In the genomic region with DNA sequence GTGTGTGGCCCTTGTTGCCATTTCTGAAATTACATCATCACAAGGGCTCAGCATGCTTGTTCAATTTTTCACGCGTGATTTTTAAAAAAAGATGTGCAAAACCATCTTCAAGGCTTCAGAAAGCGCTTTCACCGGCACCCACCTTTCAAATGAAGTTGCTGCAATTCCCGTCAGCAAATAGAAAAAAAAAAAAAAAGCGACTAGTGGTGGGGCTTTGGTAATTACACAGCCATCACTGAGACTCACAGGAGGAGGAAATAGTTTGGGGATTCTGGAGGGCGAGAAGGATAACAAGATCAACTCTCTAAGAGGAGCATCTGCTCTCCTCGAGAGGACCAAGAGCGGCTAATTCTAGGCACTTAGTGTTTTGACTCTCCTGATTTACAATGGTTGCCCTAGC, we compare ENCODE assay signal across 8 mouse cellular contexts.
DNase-seq lines count a peak whose midpoint lies in the region; ATAC-seq and TF ChIP-seq lines count a peak whose summit lies in the region.
"Had no signal": no experiment of that assay in that cellular context is flagged by ENCODE, and none has a peak within 500 bp of the region (broad histone marks: within the 10 kb centered on the region; RNA-seq: fewer than 3 reads in every experiment).

No protein-coding gene starts in this region.

- WGBS in neural tube, embryonic 11.5 days = 2% methylated on average over 9 of the region's 9 CpGs
- WGBS in forebrain, embryonic 13.5 days = 1% methylated on average over 9 of the region's 9 CpGs
- WGBS in liver, embryonic 14.5 days (ENCODE audit: insufficient replicate concordance) = 4% methylated on average over 9 of the region's 9 CpGs

- no peak overlapping the region for H3K4me3 ChIP-seq in neural tube, embryonic 11.5 days (ENCODE audit: low read depth, low read length)
- H3K4me3 ChIP-seq in forebrain, embryonic 13.5 days = peak overlapping the region; percentile 22
- no peak overlapping the region for H3K4me3 ChIP-seq in liver, embryonic 14.5 days (ENCODE audit: insufficient read depth in 1 of 2, low read depth in 2 of 2, low read length in 2 of 2)

- H3K27me3 ChIP-seq in neural tube, embryonic 11.5 days (ENCODE audit: control insufficient read depth, insufficient read depth, low read length) = 0 out of 2 replicates have a peak, but pooled peaks cover 5% of the 10 kb centered on the region
- no peaks in the 10 kb centered on the region for H3K27me3 ChIP-seq in forebrain, embryonic 13.5 days
- H3K27me3 ChIP-seq in liver, embryonic 14.5 days (ENCODE audit: control insufficient read depth, insufficient read depth, low read length) = peaks cover 4% of the 10 kb centered on the region

- peaks cover 25% of the 10 kb centered on the region for H3K4me1 ChIP-seq in neural tube, embryonic 11.5 days (ENCODE audit: control insufficient read depth, insufficient read depth, low read length)
- H3K4me1 ChIP-seq in forebrain, embryonic 13.5 days = peaks cover 55% of the 10 kb centered on the region
- H3K4me1 ChIP-seq in liver, embryonic 14.5 days (replicated peaks; ENCODE audit: control insufficient read depth in 2 of 2, insufficient read depth in 2 of 2, low read length in 1 of 2) = no peaks in the 10 kb centered on the region

- H3K36me3 ChIP-seq in neural tube, embryonic 11.5 days (ENCODE audit: control insufficient read depth, insufficient read depth, low read length) = no peaks in the 10 kb centered on the region
- H3K36me3 ChIP-seq in forebrain, embryonic 13.5 days (ENCODE audit: poor library complexity, severe bottlenecking) = no peaks in the 10 kb centered on the region
- no peaks in the 10 kb centered on the region for H3K36me3 ChIP-seq in liver, embryonic 14.5 days (replicated peaks; ENCODE audit: control insufficient read depth, insufficient read depth, low read depth)

- no peak for ATAC-seq in neural tube, embryonic 11.5 days (ENCODE audit: insufficient read depth, low FRiP score, low TSS enrichment)
- ATAC-seq in forebrain, embryonic 13.5 days = no peak
- no peak for ATAC-seq in liver, embryonic 14.5 days (ENCODE audit: insufficient read depth)
- no peak for ATAC-seq in megakaryocyte progenitor cell, adult 5-6 weeks (replicated peaks; ENCODE audit: poor library complexity)
- no peak for ATAC-seq in erythroid progenitor cell, adult 5-6 weeks (replicated peaks; ENCODE audit: low FRiP score, poor library complexity, severe bottlenecking)

- no peak for TF ChIP-seq EP300 in liver, embryonic 14.5 days (IDR thresholded peaks at IDR 0.05; ENCODE audit: low read depth)

- no peak for DNase-seq in neural tube, embryonic 11.5 days (ENCODE audit: low spot score)
- DNase-seq in neural tube, embryonic 10.5 days (ENCODE audit: extremely low spot score, low spot score) = no peak
- DNase-seq in liver, embryonic 14.5 days (ENCODE audit: low read depth in 3 of 3, low spot score in 3 of 3) = no peak
- no peak for DNase-seq in adrenal gland, postnatal 25 days
- DNase-seq: layer of hippocampus, adult 9-11 months had no signal

- H3K9ac ChIP-seq in neural tube, embryonic 11.5 days (ENCODE audit: low read length) = no peak overlapping the region
- H3K9ac ChIP-seq in forebrain, embryonic 13.5 days = peak overlapping the region; percentile 14; the same call in 1 of the 2 replicates
- no peak overlapping the region for H3K9ac ChIP-seq in liver, embryonic 14.5 days (replicated peaks)

- H3K27ac ChIP-seq in neural tube, embryonic 11.5 days (ENCODE audit: low read depth, low read length) = no peak overlapping the region
- no peak overlapping the region for H3K27ac ChIP-seq in forebrain, embryonic 13.5 days
- H3K27ac ChIP-seq in liver, embryonic 14.5 days = no peak overlapping the region

- H3K4me2 ChIP-seq in neural tube, embryonic 11.5 days (ENCODE audit: low read depth) = peak overlapping the region; percentile 48
- H3K4me2 ChIP-seq in forebrain, embryonic 13.5 days = peak overlapping the region; percentile 54
- peak overlapping the region; percentile 46; the same call in 1 of the 2 replicates for H3K4me2 ChIP-seq in liver, embryonic 14.5 days (ENCODE audit: low read depth)

- H3K9me3 ChIP-seq in neural tube, embryonic 11.5 days (ENCODE audit: control insufficient read depth, low read length) = no peaks in the 10 kb centered on the region
- H3K9me3 ChIP-seq in forebrain, embryonic 13.5 days (replicated peaks) = no peaks in the 10 kb centered on the region
- no peaks in the 10 kb centered on the region for H3K9me3 ChIP-seq in liver, embryonic 14.5 days (ENCODE audit: control insufficient read depth, low read length)

- TF ChIP-seq CTCF in liver, embryonic 14.5 days (IDR thresholded peaks at IDR 0.05; ENCODE audit: low read depth) = no peak
